Mouse (Mus musculus) bone marrow, adult 2 months (tissue): ENCODE data around the gene Tmie.

Source experiments
- CTCF ChIP-seq: fragments of 200-500 bp; IDR thresholded peaks from 2 replicates; pipeline ENCODE4 v1.5.1; 2011; ENCODE audit warnings: low read length, control low read depth; ENCODE audit not compliant: control insufficient read depth, insufficient read depth
- POLR2A ChIP-seq: fragments of 200-500 bp; IDR thresholded peaks from 2 replicates; pipeline ENCODE4 v1.6.1; 2011; ENCODE audit warnings: low read depth, mild to moderate bottlenecking, control low read depth, low read length, borderline replicate concordance; ENCODE audit not compliant: control insufficient read depth

- TF ChIP-seq POLR2A (no peak), CTCF (no peak)
Measured at GRCm38 (mm10) chr9:110907201-110907837, 27.4 kb upstream of the Tmie start.
